Mouse (Mus musculus) layer of hippocampus, postnatal 10 days (tissue): ENCODE measurements at regions not wholly inside any gene's neighbourhood (a gene's known extent, or its start where the extent isn't known, plus 50 kb on each side); places are given as distances from the start of the nearest gene placed in this dataset.

Experiments used
- DNase-seq, 2 experiments: peaks; one replicate each; pipeline ENCODE4 v3.0.0; 2021; ENCODE audit warnings: low spot score in 2 of 2

DNA sequence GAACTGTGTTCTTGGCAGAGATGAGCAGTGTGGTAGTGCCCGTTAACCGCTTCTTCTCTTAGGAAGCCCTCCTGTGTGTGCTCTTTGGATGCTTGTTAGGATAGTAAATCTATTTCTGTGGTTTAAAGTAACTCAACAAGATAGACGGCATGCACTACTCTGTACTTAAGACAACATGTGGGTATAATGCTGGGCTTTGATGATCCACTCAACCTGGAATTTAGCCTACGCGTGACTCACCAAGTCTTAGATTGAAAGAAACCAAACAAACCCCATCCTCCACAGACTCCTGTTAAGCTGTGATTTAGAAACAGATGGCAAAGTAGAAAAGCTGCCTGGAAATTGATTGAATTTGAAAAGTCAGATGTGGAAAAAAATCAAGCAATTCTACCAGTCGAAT is 673.5 kb downstream of the Olfm4 start:
- peak in 1 of 2 experiments; percentile 16 for DNase-seq

DNA sequence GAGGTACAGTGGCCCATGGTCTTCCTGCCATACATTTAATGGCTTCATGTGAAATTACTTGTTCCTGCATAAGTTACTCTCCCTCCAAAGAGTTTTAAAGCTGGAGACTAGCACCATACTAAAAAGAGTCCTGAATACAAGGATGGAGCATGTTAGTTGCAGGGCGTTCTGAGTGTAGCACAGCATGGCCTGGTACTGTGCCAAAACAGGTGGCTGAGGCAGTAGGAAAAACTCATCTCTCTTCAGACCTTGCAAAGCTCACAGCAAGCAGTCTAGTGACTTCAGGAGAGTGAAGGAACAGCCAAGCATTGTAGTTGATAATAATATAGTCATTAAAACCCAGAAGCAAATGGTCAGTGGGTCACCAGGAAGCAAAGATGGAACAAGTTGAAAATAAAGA is 699.0 kb downstream of the Olfm4 start:
- peak in 1 of 2 experiments; percentile 10 for DNase-seq

DNA sequence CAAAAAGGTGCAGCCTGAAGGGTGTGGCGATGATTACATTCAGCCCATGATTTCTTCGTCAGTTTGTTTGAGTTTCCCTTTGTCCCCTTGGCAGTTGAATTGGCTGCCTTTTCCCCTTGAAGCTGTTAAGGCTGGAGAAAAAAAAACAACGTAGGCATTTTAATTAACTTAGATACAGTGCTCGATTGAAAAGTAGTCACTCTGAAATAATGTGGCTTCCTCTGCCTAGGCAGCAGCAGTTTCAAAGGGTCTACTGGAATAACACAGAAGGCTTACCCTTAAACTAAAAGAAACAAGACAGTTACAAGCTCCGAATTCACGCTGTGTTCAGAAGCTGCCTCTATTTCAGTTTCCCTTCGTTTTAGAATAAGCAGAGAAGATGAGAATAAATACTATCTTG is 699.4 kb downstream of the Olfm4 start:
- DNase-seq = peak in 1 of 2 experiments; percentile 8

DNA sequence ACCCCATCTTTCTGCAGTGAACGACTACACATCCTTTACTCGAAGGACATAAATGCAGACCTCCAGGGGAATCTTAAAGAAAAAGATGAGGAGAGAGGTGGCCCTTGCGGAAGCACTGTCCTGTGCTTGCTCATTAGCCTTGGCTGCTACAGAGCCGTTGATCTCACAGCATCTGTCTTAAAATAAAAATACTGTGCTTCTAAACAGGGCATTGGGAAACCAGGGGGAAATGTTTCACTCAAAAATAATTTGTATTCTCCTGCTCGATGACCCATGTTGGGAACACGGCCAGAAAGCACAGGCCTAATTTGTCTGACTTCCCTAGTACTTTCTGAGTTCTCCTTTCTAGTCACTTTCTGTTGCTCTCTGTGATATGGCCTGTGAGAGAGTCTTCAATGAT is 699.8 kb downstream of the Olfm4 start:
- peak; percentile 22 to 35 for DNase-seq

DNA sequence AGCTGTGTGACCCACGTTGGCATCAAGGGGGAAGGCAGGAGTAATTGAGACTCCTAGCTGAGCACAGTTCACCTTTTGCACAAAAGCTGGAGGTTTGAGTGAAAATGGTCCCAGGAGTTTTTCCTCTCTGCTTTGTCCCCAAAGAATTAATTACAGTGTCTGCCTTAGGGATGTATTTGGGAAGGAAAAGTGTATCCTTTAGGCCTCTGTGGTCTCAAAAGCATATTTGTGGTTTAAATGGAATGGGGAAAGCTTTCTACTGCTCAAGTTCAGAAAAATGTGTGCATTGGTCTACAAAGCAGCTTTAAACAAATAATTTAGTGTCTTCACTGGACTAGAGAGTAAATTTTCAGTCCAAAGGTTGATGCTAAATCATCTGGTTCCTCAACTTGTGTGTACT is 706.6 kb downstream of the Olfm4 start:
- DNase-seq = no peak

DNA sequence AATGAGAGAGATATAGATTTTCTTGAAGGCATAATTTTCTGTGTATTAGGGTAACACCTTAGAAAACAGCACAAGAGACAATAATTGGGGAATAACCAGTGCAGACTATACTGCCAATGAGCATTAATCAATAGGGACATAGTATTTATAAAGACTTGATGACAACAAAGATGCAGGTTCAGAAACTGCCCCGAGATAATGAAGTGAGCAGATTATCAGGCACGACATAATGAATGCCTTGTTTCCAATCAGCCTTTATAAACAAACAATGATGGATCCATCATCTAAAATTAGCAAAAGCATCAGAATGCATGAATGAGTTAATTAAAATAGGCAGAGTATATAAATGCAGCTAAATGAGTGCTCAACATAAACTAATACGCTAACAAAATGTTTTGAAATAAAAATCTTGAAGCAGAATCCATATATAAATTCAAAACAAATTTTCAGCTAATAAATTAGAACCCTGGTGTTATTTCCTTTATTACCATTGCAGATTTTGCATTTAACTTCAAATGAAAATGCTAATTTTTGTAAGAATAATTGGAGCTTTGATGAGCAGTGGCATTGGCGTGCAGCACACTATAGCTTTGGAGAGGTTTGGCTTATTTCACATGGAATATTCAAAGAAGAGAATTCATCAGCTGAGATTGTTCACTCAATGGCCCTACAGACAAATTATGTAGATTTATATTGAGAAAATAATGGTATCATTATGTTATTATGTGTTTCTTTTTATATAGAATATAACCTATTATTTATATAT is 739.1 kb downstream of the Olfm4 start:
- no peak for DNase-seq

DNA sequence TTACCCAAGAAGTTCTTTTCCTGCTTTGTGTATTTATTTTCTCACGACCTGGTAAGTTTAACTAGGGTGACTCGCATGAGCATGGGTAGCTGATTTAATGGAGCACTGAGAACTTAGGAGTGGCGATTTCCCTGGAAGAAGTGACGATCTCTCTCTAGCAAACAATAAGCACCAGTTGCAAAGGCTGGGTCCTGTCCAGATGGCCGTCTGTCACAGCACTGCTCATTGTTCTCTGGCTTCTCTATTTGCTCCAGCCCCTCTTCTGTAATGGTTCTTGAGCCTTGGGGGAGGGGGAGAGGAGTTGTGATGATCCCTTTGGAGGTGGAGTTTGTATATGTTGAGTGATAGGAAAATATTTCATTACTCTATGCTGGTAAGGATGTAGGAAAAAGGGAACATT is 747.3 kb downstream of the Olfm4 start:
- no peak for DNase-seq
